Mouse (Mus musculus) intestine, embryonic 16.5 days (tissue): ENCODE results near the gene Lrrc71. TPM values are rescaled to one million over a fixed set of nuclear protein-coding genes. Genes with fewer than 3 reads are reported as not detected.

Experiments used
- ATAC-seq: fragments of 200-750 bp; cut with Nextera tagmentation; 2 replicates; pipeline ENCODE4 v1.8.0; 2017; ENCODE audit warnings: moderate TSS enrichment, moderate library complexity
- H3K27ac ChIP-seq: fragments of 300-500 bp; sonication (generic); 2 replicates; pipeline ENCODE4 v1.5.1; 2014; ENCODE audit warnings: mild to moderate bottlenecking, low read length
- H3K27me3 ChIP-seq: fragments of 300-500 bp; sonication (generic); replicated peaks from 2 replicates; pipeline ENCODE4 v1.6.1; 2014; ENCODE audit warnings: low read length, control low read depth, mixed read lengths; ENCODE audit not compliant: control insufficient read depth, insufficient read depth
- H3K36me3 ChIP-seq: fragments of 300-500 bp; sonication (generic); 2 replicates; pipeline ENCODE4 v1.6.1; 2014; ENCODE audit warnings: low read length, control low read depth; ENCODE audit not compliant: control insufficient read depth, insufficient read depth
- H3K4me1 ChIP-seq: fragments of 300-500 bp; sonication (generic); 2 replicates; pipeline ENCODE4 v1.6.1; 2014; ENCODE audit warnings: low read length, control low read depth, mixed read lengths; ENCODE audit not compliant: control insufficient read depth, insufficient read depth
- H3K4me2 ChIP-seq: fragments of 300-500 bp; sonication (generic); 2 replicates; pipeline ENCODE4 v1.6.1; 2014; ENCODE audit warnings: low read depth, low read length, control low read depth
- H3K4me3 ChIP-seq: fragments of 300-500 bp; sonication (generic); 2 replicates; pipeline ENCODE4 v1.5.1; 2014; ENCODE audit warnings: mild to moderate bottlenecking, low read length
- H3K9ac ChIP-seq: fragments of 300-500 bp; sonication (generic); 2 replicates; pipeline ENCODE4 v1.6.1; 2014; ENCODE audit warnings: low read depth, low read length
- H3K9me3 ChIP-seq: fragments of 300-500 bp; sonication (generic); 2 replicates; pipeline ENCODE4 v1.6.1; 2016; ENCODE audit warnings: low read length, control low read depth; ENCODE audit not compliant: control insufficient read depth
- WGBS: fragments of 180-500 bp; shearing (Covaris S2); extraction: QIAGEN DNeasy Blood & Tissue Kit; methylation state at CpG from one replicate; pipeline ENCODE4 v1.1.7; 2014; 5-methylcytosine and 5-hydroxymethylcytosine counted together
- polyA plus RNA-seq: library from polyadenylated mRNA; unstranded; fragments of >200 nt; fragmentation: Nextera tagmentation; extraction: Ambion mirVana; gene quantifications from 2 replicates; pipeline ENCODE4 v1.2.1, GENCODE M21; 2015

Gene Lrrc71
- polyA plus RNA-seq, 1 experiment from 2014 or later = 0.39 TPM

GRCm38 (mm10) chr3:87755964-87756363 is 7.5 kb upstream of the Lrrc71 start:
- 0 out of 2 replicates have a peak, but pooled peaks cover 4% of the 10 kb centered on the region for H3K27me3 ChIP-seq
- H3K36me3 ChIP-seq = peaks cover 10% of the 10 kb centered on the region; the same call in 1 of the 2 replicates
- WGBS = 5% methylated on average over 24 of the region's 24 CpGs
- peaks cover 13% of the 10 kb centered on the region for H3K4me1 ChIP-seq
- H3K27ac ChIP-seq = no peak overlapping the region
- peak; percentile 87 for ATAC-seq
- peak overlapping the region; percentile 39; the same call in 1 of the 2 replicates for H3K4me2 ChIP-seq
- H3K9me3 ChIP-seq = no peaks in the 10 kb centered on the region
- H3K9ac ChIP-seq = peak overlapping the region; percentile 48; the same call in 1 of the 2 replicates
- no peak overlapping the region for H3K4me3 ChIP-seq

GRCm38 (mm10) chr3:87753829-87754228 is 5.4 kb upstream of the Lrrc71 start:
- no peak overlapping the region for H3K9ac ChIP-seq
- H3K27me3 ChIP-seq = 0 out of 2 replicates have a peak, but pooled peaks cover 4% of the 10 kb centered on the region
- H3K4me1 ChIP-seq = peaks cover 7% of the 10 kb centered on the region
- peaks cover 18% of the 10 kb centered on the region; the same call in 1 of the 2 replicates for H3K36me3 ChIP-seq
- no peaks in the 10 kb centered on the region for H3K9me3 ChIP-seq
- no peak overlapping the region for H3K27ac ChIP-seq
- WGBS = 86% methylated on average over 13 of the region's 13 CpGs
- H3K4me2 ChIP-seq = no peak overlapping the region
- no peak overlapping the region for H3K4me3 ChIP-seq
- ATAC-seq = no peak

GRCm38 (mm10) chr3:87752567-87752966 is 4.1 kb upstream of the Lrrc71 start:
- Histone ChIP-seq H3K4me3 (no peak overlapping the region), H3K4me2 (no peak overlapping the region), H3K9me3 (no peaks in the 10 kb centered on the region), H3K36me3 (peaks cover 18% of the 10 kb centered on the region; the same call in 1 of the 2 replicates), H3K4me1 (peaks cover 11% of the 10 kb centered on the region), H3K27me3 (0 out of 2 replicates have a peak, but pooled peaks cover 4% of the 10 kb centered on the region), H3K27ac (no peak overlapping the region), H3K9ac (no peak overlapping the region)
- WGBS = 90% methylated on average over 3 of the region's 3 CpGs
- no peak for ATAC-seq

- no peak overlapping the region for H3K9ac ChIP-seq
- peaks cover 15% of the 10 kb centered on the region for H3K4me1 ChIP-seq
- H3K27me3 ChIP-seq = 0 out of 2 replicates have a peak, but pooled peaks cover 4% of the 10 kb centered on the region
- H3K27ac ChIP-seq = no peak overlapping the region
- no peak overlapping the region for H3K4me3 ChIP-seq
- H3K4me2 ChIP-seq = no peak overlapping the region
- H3K9me3 ChIP-seq = no peaks in the 10 kb centered on the region
- 90% methylated on average over 12 of the region's 12 CpGs for WGBS
- ATAC-seq = no peak
- H3K36me3 ChIP-seq = peaks cover 18% of the 10 kb centered on the region; the same call in 1 of the 2 replicates
Measured at GRCm38 (mm10) chr3:87749977-87750376, 1.6 kb upstream of the Lrrc71 start.

GRCm38 (mm10) chr3:87749036-87749435 is 611 bp upstream of the Lrrc71 start:
- ATAC-seq = peak; percentile 49
- Histone ChIP-seq H3K9me3 (no peaks in the 10 kb centered on the region), H3K4me3 (no peak overlapping the region), H3K4me1 (peaks cover 16% of the 10 kb centered on the region), H3K36me3 (peaks cover 16% of the 10 kb centered on the region; the same call in 1 of the 2 replicates), H3K9ac (no peak overlapping the region), H3K4me2 (no peak overlapping the region), H3K27me3 (0 out of 2 replicates have a peak, but pooled peaks cover 4% of the 10 kb centered on the region), H3K27ac (no peak overlapping the region)
- 12% methylated on average over 5 of the region's 5 CpGs for WGBS

- ATAC-seq = peak; percentile 35; the same call in 1 of the 2 replicates
- no peaks in the 10 kb centered on the region for H3K27me3 ChIP-seq
- H3K4me2 ChIP-seq = peak overlapping the region; percentile 42
- H3K4me3 ChIP-seq = peak overlapping the region; percentile 23
- H3K36me3 ChIP-seq = peaks cover 9% of the 10 kb centered on the region; the same call in 1 of the 2 replicates
- no peaks in the 10 kb centered on the region for H3K9me3 ChIP-seq
- WGBS = 20% methylated on average over 18 of the region's 18 CpGs
- peak overlapping the region; percentile 71 for H3K27ac ChIP-seq
- peak overlapping the region; percentile 58 for H3K9ac ChIP-seq
- H3K4me1 ChIP-seq = peaks cover 16% of the 10 kb centered on the region
Measured at GRCm38 (mm10) chr3:87745036-87745659, 3.3 kb downstream of the Lrrc71 start.

- no peaks in the 10 kb centered on the region for H3K9me3 ChIP-seq
- WGBS = 83% methylated on average over 4 of the region's 4 CpGs
- H3K36me3 ChIP-seq = 0 out of 2 replicates have a peak, but pooled peaks cover under 1% of the 10 kb centered on the region
- no peak for ATAC-seq
- peaks cover 16% of the 10 kb centered on the region for H3K4me1 ChIP-seq
- no peak overlapping the region for H3K4me2 ChIP-seq
- no peak overlapping the region for H3K9ac ChIP-seq
- no peak overlapping the region for H3K4me3 ChIP-seq
- no peaks in the 10 kb centered on the region for H3K27me3 ChIP-seq
- no peak overlapping the region for H3K27ac ChIP-seq
Measured at GRCm38 (mm10) chr3:87743927-87744326, 4.5 kb downstream of the Lrrc71 start.

GRCm38 (mm10) chr3:87742735-87743134 is 5.7 kb downstream of the Lrrc71 start:
- Histone ChIP-seq H3K9ac (no peak overlapping the region), H3K27ac (no peak overlapping the region), H3K4me3 (no peak overlapping the region), H3K4me1 (peaks cover 10% of the 10 kb centered on the region), H3K27me3 (no peaks in the 10 kb centered on the region), H3K4me2 (no peak overlapping the region), H3K36me3 (no peaks in the 10 kb centered on the region), H3K9me3 (no peaks in the 10 kb centered on the region)
- no peak for ATAC-seq
- WGBS = 86% methylated on average over 16 of the region's 16 CpGs

- H3K4me3 ChIP-seq = no peak overlapping the region
- no peaks in the 10 kb centered on the region for H3K27me3 ChIP-seq
- H3K9me3 ChIP-seq = no peaks in the 10 kb centered on the region
- no peaks in the 10 kb centered on the region for H3K36me3 ChIP-seq
- H3K27ac ChIP-seq = no peak overlapping the region
- no peak overlapping the region for H3K9ac ChIP-seq
- H3K4me2 ChIP-seq = no peak overlapping the region
- peaks cover 10% of the 10 kb centered on the region for H3K4me1 ChIP-seq
- 72% methylated on average over 3 of the region's 3 CpGs for WGBS
- ATAC-seq = no peak
Measured at GRCm38 (mm10) chr3:87742013-87742412, 6.4 kb downstream of the Lrrc71 start.
